Mouse (Mus musculus): ENCODE data around the gene Metap1. TPM values are rescaled to one million over a fixed set of nuclear protein-coding genes. Genes with fewer than 3 reads are reported as not detected.

The Metap1 gene
- polyA plus RNA-seq, 1 experiment from 2014 or later: 46.3 TPM

MicroRNAs encoded within 50 kb of the gene (microRNA counts, 519-probe panel; counts per million panel counts)
- 1,934 counts per million, percentile 15 among the panel's probes with 10 or more counts for microRNA mmu-miR-1956

Small RNA genes within 50 kb of the gene (microRNA-seq; reads per million reads assigned to microRNA genes)
- gene Mir1956: not detected

Other genes with a start within 250 kb of the Metap1 start
- 1,171 and 1,249 TPM in 2 replicates for gene Adh1, start 228.5 kb downstream of the Metap1 start, polyA plus RNA-seq (2015; fragmentation: Nextera tagmentation; extraction: Ambion mirVana)
- gene Adh6a, start 176.2 kb downstream of the Metap1 start, polyA plus RNA-seq (2015; fragmentation: Nextera tagmentation; extraction: Ambion mirVana): 0.11 TPM in 1 of 2 replicates, not detected in the other
- gene Adh6b, start 147.7 kb downstream of the Metap1 start, polyA plus RNA-seq (2015; fragmentation: Nextera tagmentation; extraction: Ambion mirVana): 0.16 TPM in 2 replicates
- gene Adh4, start 74.0 kb downstream of the Metap1 start, polyA plus RNA-seq (2015; fragmentation: Nextera tagmentation; extraction: Ambion mirVana): not detected in 2 replicates
- gene Adh5, start 46.4 kb downstream of the Metap1 start, polyA plus RNA-seq (2015; fragmentation: Nextera tagmentation; extraction: Ambion mirVana): 238 and 243 TPM in 2 replicates
- 343 and 357 TPM in 2 replicates for gene Eif4e, start 36.7 kb upstream of the Metap1 start, polyA plus RNA-seq (2015; fragmentation: Nextera tagmentation; extraction: Ambion mirVana)

All from lung, embryonic 15.5 days (tissue).